Mouse (Mus musculus) limb, embryonic 14.5 days (tissue): ENCODE measurements around the gene Nhsl1. TPM values are rescaled to one million over a fixed set of nuclear protein-coding genes. Genes with fewer than 3 reads are reported as not detected.

Experiments
- ATAC-seq: fragments of 200-750 bp; cut with Nextera tagmentation; 2 replicates; pipeline ENCODE4 v1.8.0; 2017; ENCODE audit warnings: low read depth, moderate number of reproducible peaks, moderate TSS enrichment; ENCODE audit not compliant: low FRiP score
- DNase-seq: peaks from one replicate; pipeline ENCODE4 v3.0.0-alpha.2; 2015; ENCODE audit warnings: low spot score
- H3K27ac ChIP-seq: fragments of 300-500 bp; sonication (generic); replicated peaks from 2 replicates; pipeline ENCODE4 v1.5.1; 2014; ENCODE audit warnings: low read depth, mild to moderate bottlenecking, low read length, moderate library complexity, mixed read lengths
- H3K27me3 ChIP-seq: fragments of 300-500 bp; sonication (generic); 2 replicates; pipeline ENCODE4 v1.6.1; 2014; ENCODE audit warnings: low read length, mixed read lengths; ENCODE audit not compliant: control insufficient read depth, insufficient read depth
- H3K36me3 ChIP-seq: fragments of 300-500 bp; sonication (generic); 2 replicates; pipeline ENCODE4 v1.6.1; 2014; ENCODE audit warnings: mild to moderate bottlenecking, low read length, moderate library complexity, mixed read lengths; ENCODE audit not compliant: control insufficient read depth, insufficient read depth
- H3K4me1 ChIP-seq: fragments of 300-500 bp; sonication (generic); 2 replicates; pipeline ENCODE4 v1.6.1; 2014; ENCODE audit warnings: antibody characterized with exemption, low read length, mixed read lengths; ENCODE audit not compliant: control insufficient read depth, insufficient read depth
- H3K4me2 ChIP-seq: fragments of 300-500 bp; sonication (generic); replicated peaks from 2 replicates; pipeline ENCODE4 v1.6.1; 2014; ENCODE audit warnings: low read depth, mild to moderate bottlenecking, low read length, moderate library complexity; ENCODE audit not compliant: severe bottlenecking
- H3K4me3 ChIP-seq: fragments of 300-500 bp; sonication (generic); replicated peaks from 2 replicates; pipeline ENCODE4 v1.5.1; 2014; ENCODE audit warnings: low read length
- H3K9ac ChIP-seq: fragments of 300-500 bp; sonication (generic); 2 replicates; pipeline ENCODE4 v1.6.1; 2014; ENCODE audit warnings: mild to moderate bottlenecking, low read depth, low read length, moderate library complexity; ENCODE audit not compliant: severe bottlenecking
- H3K9me3 ChIP-seq: fragments of 300-500 bp; sonication (generic); 2 replicates; pipeline ENCODE4 v1.6.1; 2016; ENCODE audit warnings: low read length; ENCODE audit not compliant: control insufficient read depth
- POLR2A ChIP-seq: fragments of 200-500 bp; IDR thresholded peaks from 2 replicates; pipeline ENCODE4 v1.8.0; 2012; ENCODE audit warnings: inconsistent platforms, mild to moderate bottlenecking, moderate library complexity, borderline replicate concordance; ENCODE audit not compliant: insufficient read depth, insufficient read length; ENCODE audit errors: extremely low read depth
- WGBS: fragments of 180-500 bp; shearing (Covaris S2); extraction: QIAGEN DNeasy Blood & Tissue Kit; methylation state at CpG from one replicate; pipeline ENCODE4 v1.1.7; 2014; 5-methylcytosine and 5-hydroxymethylcytosine counted together
- polyA plus RNA-seq, 2 experiments: library from polyadenylated mRNA; depleted of rRNA in 1 of 2; stranded (reverse) in 1 of 2; unstranded in 1 of 2; fragments of >200 nt; fragmentation: Nextera tagmentation in 1 of 2; extraction: Ambion mirVana in 1 of 2; gene quantifications; 2 replicates each; pipeline versions ENCODE4 v1.2.1 to v1.2.3; 2012 to 2014

Gene Nhsl1
- polyA plus RNA-seq, 2 experiments, result 14.5 to 16.6 TPM

GRCm38 (mm10) chr10:18347231-18347630, 28.4 kb downstream of the Nhsl1 start:
- WGBS, result 89% methylated on average over 15 of the region's 15 CpGs
- no peak overlapping the region for H3K27ac ChIP-seq
- H3K4me2 ChIP-seq, result no peak overlapping the region
- DNase-seq, result no peak
- H3K27me3 ChIP-seq, result no peaks in the 10 kb centered on the region
- TF ChIP-seq POLR2A, result no peak
- H3K9ac ChIP-seq, result no peak overlapping the region
- H3K36me3 ChIP-seq, result no peaks in the 10 kb centered on the region
- no peak for ATAC-seq
- H3K4me3 ChIP-seq, result no peak overlapping the region
- H3K9me3 ChIP-seq, result no peaks in the 10 kb centered on the region
- H3K4me1 ChIP-seq, result no peaks in the 10 kb centered on the region

DNA sequence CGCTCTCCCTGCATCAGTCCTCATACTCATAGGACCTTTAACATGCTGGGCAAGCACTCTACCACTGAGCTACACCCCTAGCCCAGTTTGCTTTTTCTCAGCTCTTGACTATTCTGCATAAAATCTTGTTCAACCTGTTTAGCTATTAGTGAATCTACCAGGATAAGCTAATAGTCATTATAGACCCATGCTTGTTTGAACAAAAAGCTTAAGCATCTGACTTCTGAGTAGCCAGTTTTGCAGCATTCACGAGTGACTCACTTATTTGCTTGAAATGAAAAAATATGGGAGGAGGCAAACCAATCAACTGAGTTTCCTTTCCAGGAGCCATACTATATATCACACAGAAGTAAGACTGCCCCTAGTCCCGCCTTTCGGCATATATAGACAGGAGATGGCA, 32.0 kb downstream of the Nhsl1 start:
- Histone ChIP-seq H3K27me3 (no peaks in the 10 kb centered on the region), H3K4me1 (peaks cover 5% of the 10 kb centered on the region), H3K9ac (no peak overlapping the region), H3K36me3 (no peaks in the 10 kb centered on the region), H3K27ac (no peak overlapping the region), H3K9me3 (no peaks in the 10 kb centered on the region), H3K4me3 (no peak overlapping the region), H3K4me2 (no peak overlapping the region)
- 77% methylated on average over 4 of the region's 4 CpGs for WGBS
- no peak for TF ChIP-seq POLR2A
- DNase-seq, result no peak
- no peak for ATAC-seq

- Histone ChIP-seq H3K4me2 (no peak overlapping the region), H3K27me3 (no peaks in the 10 kb centered on the region), H3K36me3 (no peaks in the 10 kb centered on the region), H3K27ac (no peak overlapping the region), H3K4me1 (peaks cover 5% of the 10 kb centered on the region), H3K4me3 (no peak overlapping the region), H3K9me3 (no peaks in the 10 kb centered on the region), H3K9ac (no peak overlapping the region)
- ATAC-seq (no peak), DNase-seq (no peak)
- TF ChIP-seq POLR2A, result no peak
- WGBS, result 83% methylated on average over 5 of the region's 5 CpGs
These were observed 34.2 kb downstream of the Nhsl1 start for GRCm38 (mm10) chr10:18352937-18353336.

DNA sequence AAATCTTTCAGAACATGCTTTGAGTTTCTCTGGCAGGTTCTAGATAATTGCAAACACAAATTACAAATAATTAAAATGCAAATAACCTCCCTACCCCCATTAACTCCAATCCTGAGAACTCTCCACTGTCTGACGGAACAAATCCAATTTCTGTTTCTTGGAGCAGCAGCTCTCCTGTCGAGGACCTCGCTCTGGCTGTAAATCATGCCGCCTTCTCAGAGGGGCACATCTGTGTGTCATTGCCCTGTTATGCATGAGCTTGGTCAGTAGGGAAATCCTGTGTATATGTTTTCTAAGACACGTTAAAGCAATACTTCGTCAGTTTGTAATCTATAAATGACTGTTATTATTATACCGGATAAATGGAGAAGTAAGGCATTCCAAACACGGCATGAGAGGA, 35.3 kb downstream of the Nhsl1 start:
- WGBS, result 68% methylated on average over 8 of the region's 8 CpGs
- no peaks in the 10 kb centered on the region for H3K36me3 ChIP-seq

GRCm38 (mm10) chr10:18356461-18356860, 37.7 kb downstream of the Nhsl1 start:
- 83% methylated on average over 6 of the region's 6 CpGs for WGBS
- no peak for TF ChIP-seq POLR2A
- no peaks in the 10 kb centered on the region for H3K9me3 ChIP-seq
- ATAC-seq (no peak), DNase-seq (no peak)
- H3K4me1 ChIP-seq, result peaks cover 5% of the 10 kb centered on the region
- H3K27me3 ChIP-seq, result no peaks in the 10 kb centered on the region
- H3K36me3 ChIP-seq, result no peaks in the 10 kb centered on the region
- no peak overlapping the region for H3K27ac ChIP-seq
- H3K9ac ChIP-seq, result no peak overlapping the region
- H3K4me3 ChIP-seq, result no peak overlapping the region
- no peak overlapping the region for H3K4me2 ChIP-seq

More for the DNA sequence above, 35.3 kb downstream of the Nhsl1 start:
- no peak for DNase-seq
- Histone ChIP-seq H3K4me3 (no peak overlapping the region), H3K9me3 (no peaks in the 10 kb centered on the region), H3K27ac (no peak overlapping the region), H3K4me2 (no peak overlapping the region), H3K9ac (no peak overlapping the region), H3K4me1 (peaks cover 5% of the 10 kb centered on the region), H3K27me3 (no peaks in the 10 kb centered on the region)
- no peak for ATAC-seq
- no peak for TF ChIP-seq POLR2A

DNA sequence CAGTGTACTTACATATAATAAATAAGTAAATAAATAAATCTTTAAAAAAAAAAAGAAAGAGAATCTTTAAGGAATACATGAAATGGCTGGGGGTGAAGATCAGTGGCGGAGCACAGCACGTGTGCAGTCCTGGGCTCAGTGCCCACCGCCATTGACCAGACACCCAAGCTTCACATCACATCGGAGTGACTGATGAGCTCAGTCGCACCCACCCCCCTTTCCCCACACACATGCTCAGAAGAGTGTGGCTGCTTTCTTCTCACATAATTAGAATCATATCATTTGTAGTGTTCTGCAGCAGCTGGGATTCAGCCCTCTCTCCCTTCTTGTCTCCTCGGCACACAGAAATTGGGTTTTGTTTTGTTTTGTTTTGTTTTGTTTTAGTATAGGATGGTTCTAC, 38.4 kb downstream of the Nhsl1 start:
- H3K4me3 ChIP-seq, result no peak overlapping the region
- H3K9me3 ChIP-seq, result no peaks in the 10 kb centered on the region
- no peak for TF ChIP-seq POLR2A
- H3K4me2 ChIP-seq, result no peak overlapping the region
- no peak overlapping the region for H3K27ac ChIP-seq
- 93% methylated on average over 6 of the region's 6 CpGs for WGBS
- H3K4me1 ChIP-seq, result peaks cover 5% of the 10 kb centered on the region
- no peaks in the 10 kb centered on the region for H3K27me3 ChIP-seq
- ATAC-seq, result no peak
- no peak for DNase-seq
- H3K36me3 ChIP-seq, result no peaks in the 10 kb centered on the region
- no peak overlapping the region for H3K9ac ChIP-seq
